Mouse (Mus musculus) heart, postnatal 0 days (tissue): ENCODE data around the gene Pbx3.

Source experiments
- CTCF ChIP-seq: IDR thresholded peaks from 2 replicates; pipeline ENCODE4 v1.5.1; 2016; ENCODE audit warnings: antibody characterized with exemption, control low read depth, low read depth
- EP300 ChIP-seq: IDR thresholded peaks from 2 replicates; pipeline ENCODE4 v1.6.1; 2016; ENCODE audit warnings: antibody characterized with exemption, low read depth

- TF ChIP-seq CTCF (no peak), EP300 (no peak)
These were observed 153.8 kb downstream of the Pbx3 start for GRCm38 (mm10) chr2:34219150-34219549.
